ENCODE assay signal across 8 mouse cellular contexts in genomic region chr7:4741151-4741550, GRCm38 (mm10). TPM values are rescaled to one million over a fixed set of nuclear protein-coding genes. Genes with fewer than 3 reads are reported as not detected.
A peak's percentile ranks its signal among the peaks of the same experiment; 100 is the strongest.
DNase-seq lines count a peak whose midpoint lies in the region; ATAC-seq and TF ChIP-seq lines count a peak whose summit lies in the region.

No protein-coding gene starts in this region.

- H3K27ac ChIP-seq in CH12.LX (ENCODE audit: insufficient read depth, low read depth) = no peak overlapping the region
- H3K27ac ChIP-seq in lung, embryonic 16.5 days (ENCODE audit: low read length) = peak overlapping the region; percentile 75

- H3K9ac ChIP-seq in CH12.LX (ENCODE audit: insufficient read depth, low read depth) = peak overlapping the region; percentile 85
- peak overlapping the region; percentile 78 for H3K9ac ChIP-seq in lung, embryonic 16.5 days (ENCODE audit: low read length)

- in situ Hi-C loops in CH12.LX (cut with MboI; ENCODE audit: low pct_ligation_motif_present, low pct_unique_long_range_greater_than_20kb, low sequenced_read_pairs) = no loop called here

- ATAC-seq in lung, embryonic 16.5 days (ENCODE audit: low read depth) = no peak

- no peaks in the 10 kb centered on the region for H3K79me2 ChIP-seq in CH12.LX (replicated peaks; ENCODE audit: control insufficient read depth, extremely low read depth, insufficient read depth, poor library complexity, severe bottlenecking)

- dilution Hi-C loops in CH12.LX (cut with MboI; ENCODE audit: extremely low pct_ligation_motif_present, extremely low pct_unique_long_range_greater_than_20kb, low sequenced_read_pairs) = no loop called here

- peak; percentile 68 for DNase-seq in CH12.LX (ENCODE audit: extremely low read depth)
- peak; percentile 42 for DNase-seq in adipocyte (ENCODE audit: low spot score)
- peak; percentile 69 for DNase-seq in embryo, embryonic 9.5 days (ENCODE audit: extremely low spot score)
- peak; percentile 67 to 70 for DNase-seq in heart, adult 9 months (ENCODE audit: low spot score in 2 of 2)
- peak; percentile 88 for DNase-seq in kidney, adult 9 months
- DNase-seq in retina, embryonic 14.5 days (ENCODE audit: low spot score) = peak; percentile 74
- DNase-seq in frontal cortex, postnatal 25 days (ENCODE audit: low spot score in 2 of 2) = no peak

- H3K4me2 ChIP-seq in CH12.LX (ENCODE audit: insufficient read depth, low read depth, poor library complexity, severe bottlenecking) = peak overlapping the region; percentile 94
- H3K4me2 ChIP-seq in lung, embryonic 16.5 days (ENCODE audit: low read depth, low read length) = peak overlapping the region; percentile 76

- no peak for TF ChIP-seq CTCF in CH12.LX (conservative IDR thresholded peaks at IDR 0.05 in 1 of 2, IDR thresholded peaks at IDR 0.05 in 1 of 2; ENCODE audit: low read depth in 2 of 2, low read length in 2 of 2)

- 3% methylated on average over 4 of the region's 4 CpGs for WGBS in lung, embryonic 16.5 days

- peak; percentile 55 for TF ChIP-seq POLR2A in CH12.LX (IDR thresholded peaks at IDR 0.05; ENCODE audit: low read depth, low read length)

- H3K9me3 ChIP-seq in CH12.LX (replicated peaks; ENCODE audit: low read length) = no peaks in the 10 kb centered on the region
- H3K9me3 ChIP-seq in lung, embryonic 16.5 days (ENCODE audit: control insufficient read depth, low read length) = no peaks in the 10 kb centered on the region

- peaks cover 25 to 44% of the 10 kb centered on the region in 2 experiments for H3K36me3 ChIP-seq in CH12.LX (replicated peaks in 1 of 2; ENCODE audit: control insufficient read depth in 1 of 2, insufficient read depth in 1 of 2, low read length in 1 of 2)
- H3K36me3 ChIP-seq in lung, embryonic 16.5 days (ENCODE audit: control insufficient read depth, insufficient read depth, low read length) = peaks cover 3% of the 10 kb centered on the region

- peak overlapping the region; percentile 87 to 98 (median 88) for H3K4me3 ChIP-seq in CH12.LX (replicated peaks in 1 of 3; ENCODE audit: low read depth in 2 of 3, low read length in 2 of 3, poor library complexity in 1 of 3)
- H3K4me3 ChIP-seq in lung, embryonic 16.5 days (ENCODE audit: low read length) = peak overlapping the region; percentile 65

- TF ChIP-seq RAD21 in CH12.LX (IDR thresholded peaks at IDR 0.05; ENCODE audit: low read depth, low read length) = no peak

- peaks cover 5 to 24% of the 10 kb centered on the region in 2 experiments; a peak in 3 of 4 replicates for H3K4me1 ChIP-seq in CH12.LX (ENCODE audit: control insufficient read depth in 1 of 2, insufficient read depth in 2 of 2)
- peaks cover 15% of the 10 kb centered on the region for H3K4me1 ChIP-seq in lung, embryonic 16.5 days (replicated peaks; ENCODE audit: control insufficient read depth, insufficient read depth, low read length)

- TF ChIP-seq EP300 in CH12.LX (IDR thresholded peaks at IDR 0.05; ENCODE audit: low read length) = no peak

- H3K27me3 ChIP-seq in CH12.LX (replicated peaks) = no peaks in the 10 kb centered on the region
- H3K27me3 ChIP-seq in lung, embryonic 16.5 days (ENCODE audit: control insufficient read depth, insufficient read depth, low read depth, low read length) = no peaks in the 10 kb centered on the region

TF ChIP-seq in CH12.LX, 34 proteins besides CTCF, POLR2A, EP300 and RAD21:
- TF ChIP-seq JUND (conservative IDR thresholded peaks at IDR 0.05; ENCODE audit: low read depth, low read length) (no peak), MAFK (IDR thresholded peaks at IDR 0.05; ENCODE audit: insufficient replicate concordance, low read length) (no peak), ZMIZ1 (IDR thresholded peaks at IDR 0.05; ENCODE audit: low read depth, low read length) (peak; percentile 75), MAZ (IDR thresholded peaks at IDR 0.05; ENCODE audit: low read depth, low read length) (peak; percentile 41; the same call in 1 of the 2 replicates), JUN (IDR thresholded peaks at IDR 0.05; ENCODE audit: insufficient read depth, low read depth, low read length) (no peak), ZC3H11A (IDR thresholded peaks at IDR 0.05; ENCODE audit: low read depth, low read length) (no peak), NELFE (IDR thresholded peaks at IDR 0.05; ENCODE audit: low read depth, low read length) (peak; percentile 58), NRF1 (IDR thresholded peaks at IDR 0.05; ENCODE audit: low read depth, low read length) (0 out of 2 replicates have a peak, but pooled peaks have one; percentile 22), MXI1 (IDR thresholded peaks at IDR 0.05; ENCODE audit: low read depth, low read length) (0 out of 2 replicates have a peak, but pooled peaks have one; percentile 32), UBTF (IDR thresholded peaks at IDR 0.05; ENCODE audit: low read depth, low read length) (no peak), IRF4 (IDR thresholded peaks at IDR 0.05; ENCODE audit: low read depth, low read length) (peak; percentile 29; the same call in 1 of the 2 replicates), PAX5 (IDR thresholded peaks at IDR 0.05; ENCODE audit: low read length) (no peak), POLR2AphosphoS2 (IDR thresholded peaks at IDR 0.05; ENCODE audit: low read depth, low read length) (0 out of 2 replicates have a peak, but pooled peaks have one; percentile 31), CHD1 (IDR thresholded peaks at IDR 0.05; ENCODE audit: low read depth, low read length) (no peak; the same call in 1 of the 2 replicates), SIN3A (IDR thresholded peaks at IDR 0.05; ENCODE audit: low read length) (peak; percentile 50; the same call in 1 of the 2 replicates)
TF ChIP-seq in CH12.LX: peak in this region for 8.

RNA-seq across cellular contexts. Expression of gene Kmt5c, which starts 1.2 kb away (rescaled TPM):
- total RNA-seq in CH12.LX (2012; rRNA removed) (27.4 and 41.2 TPM in 2 replicates), CH12.LX (2014; rRNA removed) (41.3 and 44.0 TPM in 2 replicates)
- 46.7 and 52.4 TPM in 2 replicates for polyA plus RNA-seq in CH12.LX (2012; ENCODE audit: insufficient read length, low read depth)
- 57.2 and 60.2 TPM in 2 replicates for polyA plus RNA-seq in lung, embryonic 16.5 days (2015; fragmentation: Nextera tagmentation; extraction: Ambion mirVana)

RNA-seq across cellular contexts. Expression of gene Cox6b2, which starts 11.7 kb away (rescaled TPM):
- total RNA-seq in CH12.LX (2012; rRNA removed) = not detected in 2 replicates
- not detected in 2 replicates for total RNA-seq in CH12.LX (2014; rRNA removed)
- not detected in 2 replicates for polyA plus RNA-seq in CH12.LX (2012; ENCODE audit: insufficient read length, low read depth)
- 77.9 and 94.0 TPM in 2 replicates for polyA plus RNA-seq in lung, embryonic 16.5 days (2015; fragmentation: Nextera tagmentation; extraction: Ambion mirVana)

RNA-seq across cellular contexts. Expression of gene Tmem150b, which starts 16.1 kb away (rescaled TPM):
- 0.04 TPM in 1 of 2 replicates, not detected in the other for total RNA-seq in CH12.LX (2012; rRNA removed)
- 0.15 TPM in 1 of 2 replicates, not detected in the other for total RNA-seq in CH12.LX (2014; rRNA removed)
- polyA plus RNA-seq in CH12.LX (2012; ENCODE audit: insufficient read length, low read depth) = 0.12 and 0.17 TPM in 2 replicates
- polyA plus RNA-seq in lung, embryonic 16.5 days (2015; fragmentation: Nextera tagmentation; extraction: Ambion mirVana) = 0.14 TPM in 1 of 2 replicates, not detected in the other

RNA-seq across cellular contexts. Expression of gene Fam71e2, which starts 30.0 kb away (rescaled TPM):
- total RNA-seq in CH12.LX (2012; rRNA removed) (not detected in 2 replicates), CH12.LX (2014; rRNA removed) (not detected in 2 replicates)
- polyA plus RNA-seq in CH12.LX (2012; ENCODE audit: insufficient read length, low read depth) = not detected in 2 replicates
- polyA plus RNA-seq in lung, embryonic 16.5 days (2015; fragmentation: Nextera tagmentation; extraction: Ambion mirVana) = not detected in 2 replicates

RNA-seq across cellular contexts. Expression of gene Il11, which starts 41.5 kb away (rescaled TPM):
- total RNA-seq in CH12.LX (2012; rRNA removed) (0.17 TPM in 1 of 2 replicates, not detected in the other), CH12.LX (2014; rRNA removed) (not detected in 2 replicates)
- polyA plus RNA-seq in CH12.LX (2012; ENCODE audit: insufficient read length, low read depth) = not detected in 2 replicates
- polyA plus RNA-seq in lung, embryonic 16.5 days (2015; fragmentation: Nextera tagmentation; extraction: Ambion mirVana) = 0.18 and 0.19 TPM in 2 replicates

Comparison
In these comparisons a context has a peak if more than half of its experiments do, and no peak if none do; other contexts are left out.
1. DNase-seq: peak in CH12.LX (single experiment), adipocyte (single experiment), embryo, embryonic 9.5 days (single experiment), heart, adult 9 months (2 of 2), kidney, adult 9 months (single experiment) and retina, embryonic 14.5 days (single experiment); none in frontal cortex, postnatal 25 days (0 of 2).
2. RNA of gene Cox6b2, which starts 11.7 kb away (polyA plus RNA-seq): 77.9 to 94.0 TPM in lung, embryonic 16.5 days; not detected in CH12.LX; every median in the first group is over 10 times any median in the second.